Mouse (Mus musculus) hematopoietic stem cell, adult 5-6 weeks (primary cell): Measurements from ENCODE around the gene Rnf113a2. TPM values are rescaled to one million over a fixed set of nuclear protein-coding genes. Genes with fewer than 3 reads are reported as not detected.

Source experiments
- ATAC-seq, 2 experiments: fragments of 125-278 bp in 1 of 2; replicated peaks in 1 of 2; 2 replicates each; pipeline ENCODE4 v1.8.0; 2016 to 2017; ENCODE audit warnings: inconsistent platforms in 2 of 2, mild to moderate bottlenecking in 2 of 2, moderate number of reproducible peaks in 2 of 2, low read depth in 1 of 2, moderate TSS enrichment in 1 of 2; ENCODE audit not compliant: low FRiP score in 2 of 2, poor library complexity in 2 of 2, severe bottlenecking in 2 of 2, insufficient read depth in 1 of 2, low TSS enrichment in 1 of 2
- total RNA-seq: library from RNA; stranded (forward); fragments of 172-1452, 232-1000 nt; gene quantifications from 2 replicates; pipeline ENCODE4 v1.2.3, GENCODE M21; 2017

The Rnf113a2 gene
- total RNA-seq: 36.1 and 45.4 TPM in 2 replicates

DNA sequence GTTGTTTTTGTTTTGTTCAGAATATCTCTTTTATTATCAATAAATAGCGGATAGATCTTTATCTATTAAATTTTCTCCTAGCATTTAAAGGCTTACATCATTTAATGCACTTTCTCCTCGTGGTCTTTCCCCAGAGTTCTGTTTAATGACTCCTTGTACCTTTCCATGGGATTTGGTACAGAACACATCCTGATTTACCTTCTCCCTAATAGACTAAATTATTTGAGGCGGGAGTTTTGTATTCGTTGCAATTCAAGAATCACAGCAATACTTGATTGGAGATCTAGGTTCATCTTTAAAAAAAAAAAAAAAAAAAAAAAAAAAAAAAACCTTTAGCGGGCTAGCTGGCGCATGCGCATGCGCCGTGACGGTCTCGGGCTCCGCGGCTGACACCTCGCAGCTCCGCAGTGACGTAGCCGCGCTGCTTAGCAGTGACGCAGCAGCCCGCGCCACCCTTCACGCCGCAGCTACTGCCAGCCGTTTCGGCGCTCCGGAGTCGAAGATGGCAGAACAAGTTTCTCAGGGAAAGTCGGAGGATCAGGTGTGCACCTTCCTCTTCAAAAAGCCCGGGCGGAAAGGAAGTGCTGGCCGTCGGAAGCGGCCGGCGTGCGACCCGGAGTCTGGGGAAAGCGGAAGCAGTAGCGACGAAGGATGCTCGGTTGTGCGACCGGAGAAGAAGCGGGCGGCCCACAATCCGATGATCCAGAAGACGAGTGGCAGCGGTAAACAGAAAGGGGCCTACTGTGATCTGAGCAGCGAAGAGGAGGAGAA, at the start of gene Rnf113a2:
Rnf113a2 (plus strand) TSS at position 363 of the 771 bp plus-strand sequence.
- peak; percentile 98 to 99 for ATAC-seq

DNA sequence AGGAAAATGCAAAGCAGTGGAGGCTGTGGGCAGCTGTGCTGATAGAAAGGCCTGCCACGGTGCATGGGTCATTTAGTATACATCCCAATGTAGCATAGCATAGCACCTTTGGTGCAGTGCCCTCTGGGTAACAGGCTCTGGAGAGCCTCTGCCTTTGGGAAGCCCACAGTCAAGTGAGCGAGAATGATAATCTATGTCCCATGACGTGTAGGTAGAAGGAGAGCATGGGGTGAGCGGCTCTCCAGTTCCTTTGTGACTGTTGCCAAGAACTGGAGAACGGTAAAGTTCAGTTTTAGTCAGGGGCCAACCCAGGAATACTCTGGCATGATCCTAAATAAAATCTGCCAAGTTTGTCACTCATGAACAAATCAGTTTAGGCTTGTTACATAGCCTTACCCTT, 45.3 kb upstream of the Rnf113a2 start:
- no peak for ATAC-seq

DNA sequence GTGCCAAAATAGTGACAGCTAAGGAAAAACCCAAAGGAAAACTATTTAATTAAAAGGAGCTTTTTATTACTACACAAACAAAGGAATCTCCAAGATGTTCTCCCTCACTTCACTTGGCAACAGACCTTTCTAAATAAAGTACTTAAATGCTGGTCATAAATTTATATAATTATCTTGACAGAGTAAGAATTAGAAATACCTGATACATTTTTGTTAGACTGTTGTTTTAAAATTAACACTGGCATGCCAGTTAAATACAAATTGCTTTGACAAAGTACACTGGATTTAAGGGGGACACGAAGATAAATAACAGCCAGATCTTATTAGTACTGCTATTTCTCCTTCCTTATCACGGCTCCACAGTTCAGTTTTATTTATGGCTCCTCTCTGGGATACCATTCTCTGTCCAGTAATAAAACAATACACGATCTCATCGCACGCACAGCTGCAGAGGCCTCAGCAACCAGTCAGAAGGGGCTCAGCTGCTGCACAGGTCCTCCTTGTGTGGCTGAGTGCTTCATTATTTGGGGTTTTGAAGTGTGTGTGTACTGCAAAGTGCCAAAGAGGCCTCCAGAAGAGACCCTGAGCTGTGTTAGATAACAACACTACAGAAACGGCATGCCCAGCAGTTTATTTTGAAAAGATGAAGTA, 43.0 kb upstream of the Rnf113a2 start:
- no peak for ATAC-seq

DNA sequence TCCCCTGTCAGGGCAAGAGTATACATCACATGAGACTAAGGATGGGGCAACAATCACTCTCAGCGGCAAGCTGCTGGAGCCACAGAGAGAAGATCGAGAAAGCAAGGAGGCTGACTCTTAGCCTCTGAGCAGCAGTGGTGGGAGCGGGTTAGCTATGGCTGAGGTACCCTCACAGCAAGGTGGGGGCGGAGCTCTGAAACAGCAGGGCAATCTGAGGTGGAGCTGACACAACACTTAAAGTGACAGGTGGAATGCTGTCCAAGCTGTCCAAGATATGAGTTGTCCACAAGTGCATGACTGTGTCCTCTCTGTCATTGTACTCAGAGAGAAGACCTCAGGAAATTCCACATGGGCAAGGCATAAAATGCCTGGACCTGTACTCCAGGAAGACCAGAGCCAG, 34.6 kb upstream of the Rnf113a2 start:
- no peak for ATAC-seq

DNA sequence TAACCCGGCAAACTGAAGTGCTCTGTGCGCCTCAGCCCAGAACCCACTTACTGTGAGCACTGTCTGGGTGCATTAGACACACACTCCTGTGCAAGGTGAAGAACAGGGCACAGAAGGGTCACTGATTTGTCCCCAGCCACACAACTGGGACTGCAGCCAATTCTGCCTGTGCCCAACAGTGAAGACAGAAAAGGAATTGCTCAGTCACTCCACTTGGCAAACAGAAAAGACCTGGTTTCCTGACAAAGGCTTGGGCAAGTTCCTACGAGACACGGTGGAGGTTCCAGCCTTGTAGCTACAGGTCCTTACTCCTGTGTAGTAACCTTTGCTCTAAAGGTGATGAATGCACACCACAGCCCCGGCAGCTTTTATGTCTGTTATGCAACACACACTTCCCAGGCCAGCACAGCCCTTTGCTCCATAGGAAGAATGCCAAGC, 32.3 kb upstream of the Rnf113a2 start:
- peak; percentile 70 to 84 for ATAC-seq

DNA sequence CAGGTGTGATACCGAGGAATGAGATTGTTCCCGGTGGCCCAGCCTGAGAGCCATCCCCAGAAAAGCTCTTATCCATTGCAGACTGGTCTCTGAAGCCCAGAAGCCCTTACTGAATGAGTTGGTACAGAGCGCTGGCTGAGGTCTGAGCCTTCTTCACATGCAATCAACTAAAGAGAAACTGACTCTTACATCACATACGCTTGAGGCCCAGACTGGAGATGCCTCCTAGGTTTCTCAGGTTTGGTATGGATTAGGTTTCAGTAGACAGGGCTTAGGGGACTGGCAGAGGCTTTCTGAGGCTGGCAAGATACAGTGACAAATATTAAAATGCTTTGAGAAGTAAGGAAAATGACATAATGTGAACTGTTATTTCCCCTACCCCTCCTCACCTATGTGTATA, 31.6 kb upstream of the Rnf113a2 start:
- no peak for ATAC-seq

DNA sequence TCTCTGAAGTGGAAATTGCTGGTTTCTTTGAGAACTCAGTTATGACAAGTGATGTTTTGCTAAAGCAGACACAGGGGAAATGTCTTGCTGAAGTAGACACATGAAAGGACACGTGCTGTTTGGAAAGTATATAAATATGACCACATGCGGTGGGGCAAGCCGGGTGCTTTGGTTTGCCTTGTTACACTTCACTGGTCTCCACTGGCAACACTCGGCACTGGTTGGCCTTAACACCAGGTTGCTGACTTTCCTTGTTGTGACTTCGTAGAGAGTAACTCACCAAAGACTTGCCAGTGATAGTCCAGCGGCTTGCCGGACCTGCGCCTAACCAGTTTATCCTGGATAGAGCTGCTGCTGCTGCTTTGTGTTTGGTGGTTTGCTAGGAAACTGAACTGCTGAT, 28.9 kb upstream of the Rnf113a2 start:
- no peak for ATAC-seq

DNA sequence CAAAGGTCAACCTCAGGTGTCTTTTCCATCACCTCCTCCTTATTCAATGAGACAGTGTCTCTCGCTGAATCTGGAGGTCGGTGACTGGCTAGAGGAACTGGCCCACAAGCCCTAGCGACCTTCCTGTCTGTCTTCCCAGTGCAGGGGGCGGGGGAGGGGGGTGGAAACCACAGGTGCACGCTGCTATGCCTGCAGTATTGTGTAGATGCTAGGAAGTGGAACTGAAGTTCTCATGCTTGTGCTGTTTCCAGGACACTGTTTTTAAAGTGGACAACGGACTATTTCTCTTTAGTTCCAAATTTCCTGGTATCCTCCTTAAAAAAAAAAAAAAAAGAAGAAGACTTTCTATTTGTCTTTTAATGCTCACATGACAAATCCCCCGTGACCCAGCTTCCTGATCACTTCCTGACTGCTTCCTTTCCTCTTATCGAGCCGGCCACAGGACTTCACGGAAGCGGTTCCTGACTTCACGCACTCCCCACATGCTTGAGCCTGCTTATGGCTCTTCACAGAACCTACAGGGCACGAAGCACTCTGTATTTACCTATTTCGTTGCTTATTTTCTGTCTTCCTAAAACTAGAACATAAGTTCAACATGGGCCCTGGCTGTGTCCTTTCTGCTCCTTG, 28.1 kb upstream of the Rnf113a2 start:
- ATAC-seq: peak; percentile 44 to 66

DNA sequence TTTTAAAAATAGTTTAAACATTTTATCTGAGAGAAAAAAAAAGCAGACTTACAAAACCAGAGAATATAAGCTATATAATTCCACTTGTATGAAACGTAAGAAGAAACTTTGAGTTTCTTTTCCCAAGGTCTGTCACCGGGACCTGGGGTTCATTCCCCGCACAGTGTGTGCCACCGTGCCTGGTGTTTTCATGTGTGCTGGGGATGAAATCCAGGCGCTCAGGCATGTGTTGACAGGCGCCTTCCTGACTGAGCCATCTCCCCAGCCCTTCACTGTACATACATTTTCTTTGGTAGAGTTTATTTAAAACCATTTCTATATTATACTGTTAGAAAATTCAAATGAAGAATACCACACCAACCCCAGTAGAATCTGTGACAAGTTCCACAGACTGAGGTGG, 26.7 kb upstream of the Rnf113a2 start:
- ATAC-seq: no peak

DNA sequence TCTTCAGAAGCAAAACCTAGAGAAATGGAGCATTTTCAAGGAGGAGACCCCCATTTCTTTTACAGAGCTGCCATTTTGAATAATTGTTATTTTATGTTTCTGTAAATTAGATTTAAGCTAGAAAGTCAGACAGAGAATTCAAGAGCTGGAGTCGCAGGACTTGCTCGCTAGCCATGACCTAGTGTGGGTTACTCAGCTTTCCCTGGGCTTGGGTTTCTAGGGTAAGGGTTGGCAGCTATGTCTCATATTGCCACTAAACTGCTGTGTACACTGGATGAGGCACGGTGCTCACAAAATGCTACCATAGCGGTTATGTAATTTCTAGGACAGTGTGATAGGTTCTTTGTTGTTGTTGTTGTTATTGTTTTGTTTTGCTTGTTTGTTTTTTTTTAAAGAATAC, 24.3 kb upstream of the Rnf113a2 start:
- no peak for ATAC-seq

DNA sequence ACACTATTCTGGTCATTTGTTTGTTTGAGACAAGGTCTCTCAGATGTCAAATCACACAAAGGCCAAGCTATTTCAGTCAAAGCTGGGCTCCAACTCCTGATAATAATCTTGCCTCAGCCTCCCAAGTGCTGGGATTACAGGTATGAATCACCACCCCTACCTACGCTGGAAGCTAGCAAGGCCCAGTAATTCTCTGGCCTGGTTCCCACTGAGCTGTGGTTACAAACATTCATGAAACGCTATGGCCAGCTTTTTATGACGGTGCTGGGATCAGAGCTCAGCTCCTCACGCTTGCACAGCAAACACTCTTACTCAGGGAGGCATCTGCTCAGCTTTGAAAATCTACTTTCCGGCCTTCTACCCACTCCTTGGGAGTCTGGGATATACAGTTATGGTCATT, 23.1 kb upstream of the Rnf113a2 start:
- ATAC-seq: no peak

DNA sequence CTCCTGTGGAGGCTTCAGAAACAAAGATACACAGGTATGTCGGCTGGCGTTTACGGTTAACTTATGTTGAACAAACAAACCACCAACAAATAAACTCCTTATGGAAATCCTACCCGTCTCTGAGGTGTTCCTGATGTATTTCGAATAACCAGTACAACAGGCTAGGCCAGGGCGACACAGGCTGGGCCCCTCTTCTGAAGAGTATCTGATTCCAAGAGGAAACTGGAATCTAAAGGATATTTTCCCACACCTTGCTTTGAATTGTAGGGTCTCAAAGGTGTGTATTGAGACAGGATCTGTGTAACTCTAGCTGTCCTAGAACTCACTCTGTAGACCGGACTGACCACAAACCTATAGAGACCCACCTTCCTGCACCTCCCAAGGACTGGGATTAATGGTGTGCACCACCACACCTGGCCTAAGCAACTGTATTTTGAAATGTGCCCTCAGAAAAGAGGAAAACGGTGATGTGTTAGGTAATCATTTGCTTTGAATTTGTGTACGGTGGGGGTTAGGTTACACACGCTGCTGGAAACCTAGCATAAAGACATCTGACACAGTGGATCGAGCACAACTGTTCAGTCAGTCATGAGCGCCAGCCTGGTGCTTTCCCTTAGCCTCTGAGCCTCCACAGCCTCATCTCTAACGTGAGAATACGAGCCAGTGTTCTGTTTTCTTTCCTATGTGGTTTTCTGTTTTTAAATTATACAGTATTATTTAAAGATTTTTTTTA, 19.9 kb upstream of the Rnf113a2 start:
- ATAC-seq: no peak

DNA sequence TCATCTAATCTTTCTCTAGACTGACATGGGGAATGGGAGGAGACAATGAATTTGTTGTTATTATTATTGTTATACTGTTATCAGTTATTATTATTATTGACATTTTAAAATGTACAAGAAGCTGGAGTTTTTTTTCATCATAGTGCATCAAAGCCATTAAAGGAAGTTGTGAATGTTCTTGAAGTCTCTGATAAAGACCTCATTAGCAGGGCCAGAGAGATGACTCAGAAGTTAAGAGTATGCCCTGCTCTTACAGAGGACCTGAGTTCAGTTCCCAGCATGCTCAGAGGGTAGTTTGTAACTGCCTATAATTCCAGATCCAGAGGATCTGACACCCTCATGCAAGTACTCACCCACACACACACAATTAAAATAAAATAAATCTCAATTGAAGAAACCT, 19.3 kb upstream of the Rnf113a2 start:
- ATAC-seq: no peak

DNA sequence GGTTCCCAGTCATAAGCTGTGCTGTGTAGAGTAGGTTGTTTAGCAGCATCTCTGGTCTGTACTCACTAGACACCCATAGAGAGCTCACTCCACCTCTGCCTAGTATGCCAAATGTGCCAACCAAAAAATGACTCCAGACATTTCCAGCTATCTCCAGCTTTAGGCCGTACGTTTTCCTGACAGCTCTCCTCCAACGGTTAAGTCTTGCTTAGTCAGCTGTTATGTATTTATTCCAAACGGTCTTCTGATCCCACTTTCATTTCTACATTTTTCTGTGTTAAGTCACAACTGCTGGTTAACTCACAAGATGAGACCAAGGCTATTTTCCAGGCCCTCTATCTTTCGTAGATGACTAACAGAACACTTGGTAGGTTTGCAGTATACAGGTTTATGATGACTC, 18.4 kb upstream of the Rnf113a2 start:
- no peak for ATAC-seq

DNA sequence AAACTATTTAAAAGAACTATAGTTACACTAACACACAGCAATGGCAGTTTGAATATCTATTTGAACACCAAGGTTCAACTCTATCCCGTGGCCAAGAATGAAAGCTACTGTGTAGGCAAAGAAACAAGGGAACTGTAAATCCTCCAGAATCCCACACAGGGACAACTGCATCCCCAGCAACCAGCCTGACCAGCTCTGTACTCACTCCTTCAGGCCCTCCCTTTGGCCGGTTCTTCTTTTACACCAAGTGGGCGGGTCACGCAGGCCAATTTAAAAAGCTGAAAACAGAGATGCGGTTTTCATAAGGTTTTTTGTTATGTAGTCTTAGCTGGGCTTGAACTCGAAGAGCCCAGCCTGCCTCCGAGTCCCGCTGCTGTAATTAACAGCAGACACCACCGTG, 17.9 kb upstream of the Rnf113a2 start:
- ATAC-seq: no peak

DNA sequence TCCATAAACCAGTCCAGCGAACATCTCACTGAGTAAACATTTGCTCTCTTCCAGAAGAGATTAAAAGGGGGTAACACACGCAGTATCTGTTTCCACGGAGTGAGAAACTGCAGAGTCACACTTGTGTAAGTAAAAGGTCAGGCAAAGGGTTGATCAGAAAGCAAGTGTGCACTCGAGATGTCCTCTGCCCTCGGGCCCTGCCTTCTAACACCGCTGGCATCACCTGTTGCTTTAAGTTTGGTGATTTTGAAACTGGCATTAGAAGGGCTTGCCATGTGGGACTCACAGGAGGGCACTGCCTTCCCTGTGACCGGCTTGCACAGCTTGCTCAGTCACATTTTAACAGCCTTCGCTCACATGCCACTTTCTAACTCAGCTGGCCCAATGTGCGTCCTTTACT, 17.3 kb upstream of the Rnf113a2 start:
- no peak for ATAC-seq

DNA sequence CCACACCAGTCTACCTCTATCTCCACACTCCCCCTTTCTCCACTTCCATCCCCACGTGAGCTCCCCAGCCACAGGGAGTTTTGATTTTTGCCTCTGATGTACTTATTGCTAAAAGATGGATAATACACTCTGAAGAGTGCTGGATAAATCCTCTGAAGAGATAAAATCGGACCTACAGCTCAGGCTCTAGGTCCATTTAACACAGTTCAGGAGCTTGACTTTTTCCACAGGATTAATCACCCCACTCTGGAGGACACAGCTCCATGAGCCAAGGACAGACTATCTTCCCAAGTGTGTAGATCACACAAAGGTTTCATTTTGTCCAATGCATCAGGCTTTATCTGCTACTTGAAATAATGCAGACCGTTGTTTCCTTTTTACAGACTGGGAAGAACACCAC, 16.9 kb upstream of the Rnf113a2 start:
- ATAC-seq: no peak

DNA sequence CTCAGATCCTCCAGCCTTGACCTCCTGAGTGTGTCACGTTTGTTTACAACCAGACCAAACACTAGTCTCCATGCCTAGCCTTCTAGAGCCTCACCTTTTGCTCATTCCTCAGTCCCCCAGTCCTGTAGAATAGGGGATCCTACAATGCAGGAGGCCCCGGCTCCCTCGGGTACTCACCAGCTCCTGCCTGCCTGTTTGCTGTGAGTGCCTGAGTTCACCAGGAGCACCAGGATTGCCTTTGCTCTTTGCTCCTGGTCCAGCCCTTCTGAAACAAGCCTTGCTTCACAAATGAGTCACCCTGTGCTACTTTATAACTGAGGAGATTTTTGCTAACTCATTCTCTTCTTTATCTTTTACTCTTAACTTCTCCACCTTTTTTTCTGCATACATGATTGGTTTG, 16.3 kb upstream of the Rnf113a2 start:
- no peak for ATAC-seq
